Mouse (Mus musculus) central nervous system, embryonic 14 days (tissue): ENCODE measurements around the gene Olfr705. TPM values are rescaled to one million over a fixed set of nuclear protein-coding genes. Genes with fewer than 3 reads are reported as not detected.

Experiments used
- polyA plus RNA-seq: library from polyadenylated mRNA; depleted of rRNA; stranded (reverse); fragments of >200 nt; gene quantifications from 2 replicates; pipeline ENCODE4 v1.2.3, GENCODE M21; 2012; rRNA removed

Gene Olfr705
- polyA plus RNA-seq, result not detected in 2 replicates

DNA sequence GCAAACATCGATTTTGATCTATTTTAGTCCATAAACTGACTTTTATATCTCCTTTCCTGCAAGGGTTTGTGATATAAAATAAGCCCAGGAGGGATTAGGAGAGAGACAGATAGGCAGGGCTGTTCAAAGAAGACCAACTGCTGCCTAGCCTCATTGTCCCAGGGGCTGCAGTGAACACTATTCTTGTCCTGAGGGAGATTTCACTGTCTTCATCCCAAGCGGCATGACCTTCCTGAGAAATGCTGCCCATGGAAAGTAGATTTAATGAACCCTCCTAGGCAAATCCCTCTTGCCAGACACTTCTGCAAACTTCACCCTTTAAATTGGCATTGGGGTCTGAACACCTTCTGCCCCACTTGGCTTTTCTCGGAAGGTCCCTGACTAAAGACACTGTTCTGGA is at the start of gene Olfr705:
TSS of gene Olfr705 (minus strand) at position 101 of the 400 bp plus-strand sequence.

DNA sequence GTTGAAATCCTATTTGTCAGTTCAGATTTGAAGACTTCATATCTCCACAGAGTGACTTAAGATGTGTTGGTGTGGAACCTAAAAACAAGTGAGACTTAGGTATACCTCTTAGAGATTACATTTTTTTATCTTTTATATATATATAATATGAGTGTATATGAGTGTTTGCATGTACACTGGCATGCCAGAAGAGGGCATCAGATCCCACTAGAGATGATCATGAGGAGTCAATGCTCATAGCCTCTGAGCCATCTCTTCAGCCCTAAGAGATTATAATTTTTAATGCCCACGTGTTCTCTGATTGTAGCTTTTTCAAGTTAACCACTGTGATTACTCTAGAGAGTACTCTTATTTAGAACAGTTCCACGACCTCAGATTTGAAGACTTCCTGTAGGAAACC is 31.0 kb upstream of the Olfr705 start, which contains the start of gene Olfr1532-ps1:
TSS of gene Olfr1532-ps1 (plus strand) at position 326 of the 400 bp plus-strand sequence.

DNA sequence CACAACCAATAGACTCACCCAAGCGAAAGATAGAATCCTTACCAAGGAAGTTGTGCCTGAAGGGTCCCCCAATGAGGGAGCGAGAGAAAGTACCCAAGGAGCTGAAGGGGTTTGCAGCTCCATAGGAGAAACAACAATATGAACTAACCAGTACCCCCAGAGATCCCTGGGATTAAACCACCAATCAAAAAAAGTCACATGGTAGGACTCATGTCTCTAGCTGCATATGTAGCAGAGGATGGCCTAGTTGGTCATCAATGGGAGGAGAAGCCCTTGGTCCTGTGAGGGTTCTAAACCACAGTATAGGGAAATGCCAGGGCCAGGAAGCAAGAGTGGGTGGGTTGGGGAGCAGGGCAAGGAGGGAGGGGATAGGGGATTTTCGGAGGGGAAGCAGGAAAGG is 24.4 kb upstream of the Olfr705 start, which contains the start of gene Olfr707:
TSS of gene Olfr707 (minus strand) at position 101 of the 400 bp plus-strand sequence.

DNA sequence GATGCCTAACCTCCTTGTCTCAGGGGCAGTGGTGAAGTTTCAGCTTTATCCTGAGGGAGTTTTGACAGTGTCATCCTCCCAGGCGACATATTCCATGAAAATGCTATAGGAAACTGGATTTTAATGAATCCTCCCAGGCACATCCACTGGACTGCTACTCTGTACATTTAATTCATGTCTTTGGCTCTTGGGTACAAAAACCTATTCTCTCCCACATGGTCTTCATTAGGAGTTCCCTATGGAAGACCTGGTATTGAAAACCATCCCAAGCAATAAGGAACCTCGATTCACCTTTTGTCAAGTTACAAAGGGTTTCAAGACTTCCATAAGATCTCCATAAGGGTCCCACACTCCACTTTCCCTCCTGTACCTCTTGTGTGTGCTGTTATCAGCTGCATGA is 11.4 kb upstream of the Olfr705 start, which contains the start of gene Olfr706:
TSS of gene Olfr706 (minus strand) at position 101 of the 400 bp plus-strand sequence.

DNA sequence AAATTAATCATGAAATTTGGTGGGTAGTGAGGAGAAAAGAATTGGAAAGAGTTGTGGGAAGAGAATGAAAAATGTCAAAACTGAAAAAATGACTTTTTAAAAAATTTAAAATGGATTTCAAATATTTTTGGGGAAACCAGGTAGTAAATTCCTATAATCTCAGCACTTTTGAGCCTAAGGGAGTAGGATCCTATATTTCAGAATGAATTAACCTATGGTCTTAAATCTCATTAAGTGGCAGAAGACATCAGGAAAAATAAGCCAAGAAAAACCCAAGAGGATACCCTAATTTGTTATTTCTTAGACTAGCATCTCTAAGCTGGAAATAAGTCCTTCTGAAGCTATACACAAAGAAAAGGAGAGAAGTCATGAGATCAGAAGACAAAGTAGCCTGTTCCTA is 13.8 kb downstream of the Olfr705 start, which contains the start of gene Olfr704:
TSS of gene Olfr704 (plus strand) at position 301 of the 400 bp plus-strand sequence.

DNA sequence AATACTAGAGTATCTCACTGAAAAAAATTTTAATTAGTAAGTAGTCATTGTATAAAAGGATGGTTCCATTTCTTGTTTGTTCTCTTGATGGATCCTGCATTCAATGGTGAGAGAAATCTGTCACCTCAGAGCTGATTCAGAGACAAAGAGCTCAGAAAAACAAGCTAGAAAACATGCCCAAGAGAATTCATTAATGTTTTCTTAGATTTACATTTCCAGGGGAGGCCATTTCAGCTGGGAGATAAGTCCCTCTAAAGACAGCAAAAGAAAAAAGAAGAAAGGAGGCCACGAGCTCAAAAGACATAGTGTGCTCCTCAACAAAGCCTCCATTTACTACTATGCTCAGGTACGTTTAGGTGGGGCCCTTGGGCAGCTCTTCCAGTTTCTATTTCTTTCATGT is 33.6 kb downstream of the Olfr705 start, which contains the start of gene Olfr703:
TSS of gene Olfr703 (plus strand) at position 301 of the 400 bp plus-strand sequence.

DNA sequence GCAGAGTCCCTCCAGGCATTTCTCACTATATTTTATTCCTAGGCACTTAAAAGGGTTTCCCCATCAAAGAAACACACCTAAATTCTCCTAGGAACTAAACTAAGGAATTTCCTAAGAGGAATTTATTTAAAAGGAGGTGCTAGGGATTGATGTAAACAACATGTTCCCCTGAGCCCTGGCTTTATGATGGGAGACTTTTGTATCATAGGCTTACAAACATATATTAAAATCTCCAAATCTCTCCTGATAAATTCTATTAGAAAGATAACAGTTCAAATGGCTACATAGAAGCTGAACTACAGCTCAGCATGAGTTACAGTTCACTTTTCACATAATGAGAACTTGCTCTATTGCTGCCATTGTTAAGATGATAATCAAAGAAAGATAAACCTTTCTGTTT is 42.9 kb downstream of the Olfr705 start, which contains the start of gene Olfr702:
TSS of gene Olfr702 (minus strand) at position 101 of the 400 bp plus-strand sequence.

Other genes starting within 250 kb of the Olfr705 start
- not detected in 2 replicates for gene Olfr693, start 196.3 kb downstream of the Olfr705 start, polyA plus RNA-seq
- gene Olfr694, start 185.1 kb downstream of the Olfr705 start, polyA plus RNA-seq, result not detected in 2 replicates
- gene Olfr695, start 160.5 kb downstream of the Olfr705 start, polyA plus RNA-seq, result not detected in 2 replicates
- gene Olfr697, start 134.4 kb downstream of the Olfr705 start, polyA plus RNA-seq, result not detected in 2 replicates
- not detected in 2 replicates for gene Olfr698, start 121.5 kb downstream of the Olfr705 start, polyA plus RNA-seq
- gene Olfr699, start 83.7 kb downstream of the Olfr705 start, polyA plus RNA-seq, result not detected in 2 replicates
- gene Olfr700, start 68.1 kb downstream of the Olfr705 start, polyA plus RNA-seq, result not detected in 2 replicates
- not detected in 2 replicates for gene Olfr701, start 62.8 kb downstream of the Olfr705 start, polyA plus RNA-seq
- not detected in 2 replicates for gene Olfr702, start 43.0 kb downstream of the Olfr705 start, polyA plus RNA-seq
- gene Olfr703, start 33.5 kb downstream of the Olfr705 start, polyA plus RNA-seq, result not detected in 2 replicates
- gene Olfr704, start 13.7 kb downstream of the Olfr705 start, polyA plus RNA-seq, result not detected in 2 replicates
- not detected in 2 replicates for gene Olfr706, start 11.3 kb upstream of the Olfr705 start, polyA plus RNA-seq
- not detected in 2 replicates for gene Olfr707, start 24.4 kb upstream of the Olfr705 start, polyA plus RNA-seq
- not detected in 2 replicates for gene Olfr1532-ps1, start 31.1 kb upstream of the Olfr705 start, polyA plus RNA-seq
- gene Olfr709-ps1, start 55.3 kb upstream of the Olfr705 start, polyA plus RNA-seq, result not detected in 2 replicates
- gene Olfr710, start 71.4 kb upstream of the Olfr705 start, polyA plus RNA-seq, result not detected in 2 replicates
- not detected in 2 replicates for gene Olfr6, start 87.0 kb upstream of the Olfr705 start, polyA plus RNA-seq
- gene Olfr711, start 98.6 kb upstream of the Olfr705 start, polyA plus RNA-seq, result not detected in 2 replicates
- gene Olfr2, start 129.2 kb upstream of the Olfr705 start, polyA plus RNA-seq, result not detected in 2 replicates
- gene Olfr713, start 154.3 kb upstream of the Olfr705 start, polyA plus RNA-seq, result not detected in 2 replicates
- gene Olfr714, start 194.1 kb upstream of the Olfr705 start, polyA plus RNA-seq, result not detected in 2 replicates
- not detected in 2 replicates for gene Olfr17, start 216.3 kb upstream of the Olfr705 start, polyA plus RNA-seq
- not detected in 2 replicates for gene Olfr715b, start 233.5 kb upstream of the Olfr705 start, polyA plus RNA-seq